Mouse (Mus musculus): ENCODE measurements at regions not wholly inside any gene's neighbourhood (a gene's known extent, or its start where the extent isn't known, plus 50 kb on each side); places are given as distances from the start of the nearest gene placed in this dataset.

- 54% methylated on average over 6 of the region's 6 CpGs for WGBS
- TF ChIP-seq POLR2A (IDR thresholded peaks at IDR 0.05; ENCODE audit: low read depth, low read length) (no peak), CTCF (IDR thresholded peaks at IDR 0.05; ENCODE audit: extremely low read depth, insufficient read length, insufficient replicate concordance, low read depth, low read length) (no peak)
- no peak overlapping the region for H3K27ac ChIP-seq (ENCODE audit: insufficient read depth, low read depth, low read length)
- H3K4me1 ChIP-seq (ENCODE audit: control insufficient read depth, insufficient read depth, insufficient read length, low read length), result no peaks in the 10 kb centered on the region
- H3K27me3 ChIP-seq (ENCODE audit: control insufficient read depth, insufficient read depth, low read length), result no peaks in the 10 kb centered on the region
- H3K36me3 ChIP-seq (ENCODE audit: control insufficient read depth, insufficient read depth, low read length), result no peaks in the 10 kb centered on the region
- H3K4me3 ChIP-seq (ENCODE audit: low read depth, low read length), result no peak overlapping the region
Observed at GRCm38 (mm10) chr1:83697422-83697821, 289.4 kb upstream of the Sphkap start.

GRCm38 (mm10) chr1:83685221-83685620 lies 277.2 kb upstream of the Sphkap start:
- no peaks in the 10 kb centered on the region for H3K36me3 ChIP-seq (ENCODE audit: control insufficient read depth, insufficient read depth, low read length)
- H3K27ac ChIP-seq (ENCODE audit: insufficient read depth, low read depth, low read length), result no peak overlapping the region
- TF ChIP-seq CTCF (IDR thresholded peaks at IDR 0.05; ENCODE audit: extremely low read depth, insufficient read length, insufficient replicate concordance, low read depth, low read length), result no peak
- TF ChIP-seq POLR2A (IDR thresholded peaks at IDR 0.05; ENCODE audit: low read depth, low read length), result no peak
- WGBS, result 70% methylated on average over 3 of the region's 3 CpGs
- no peaks in the 10 kb centered on the region for H3K4me1 ChIP-seq (ENCODE audit: control insufficient read depth, insufficient read depth, insufficient read length, low read length)
- no peaks in the 10 kb centered on the region for H3K27me3 ChIP-seq (ENCODE audit: control insufficient read depth, insufficient read depth, low read length)
- H3K4me3 ChIP-seq (ENCODE audit: low read depth, low read length), result no peak overlapping the region

- 83% methylated on average over 2 of the region's 2 CpGs for WGBS
- Histone ChIP-seq H3K27me3 (ENCODE audit: control insufficient read depth, insufficient read depth, low read length) (no peaks in the 10 kb centered on the region), H3K27ac (ENCODE audit: insufficient read depth, low read depth, low read length) (no peak overlapping the region), H3K4me1 (ENCODE audit: control insufficient read depth, insufficient read depth, insufficient read length, low read length) (no peaks in the 10 kb centered on the region), H3K36me3 (ENCODE audit: control insufficient read depth, insufficient read depth, low read length) (no peaks in the 10 kb centered on the region), H3K4me3 (ENCODE audit: low read depth, low read length) (no peak overlapping the region)
- TF ChIP-seq POLR2A (IDR thresholded peaks at IDR 0.05; ENCODE audit: low read depth, low read length), result no peak
- TF ChIP-seq CTCF (IDR thresholded peaks at IDR 0.05; ENCODE audit: extremely low read depth, insufficient read length, insufficient replicate concordance, low read depth, low read length), result no peak
Observed at GRCm38 (mm10) chr1:83665326-83665725, 257.3 kb upstream of the Sphkap start.

GRCm38 (mm10) chr1:83661808-83662802 lies 254.1 kb upstream of the Sphkap start:
- Histone ChIP-seq H3K27ac (ENCODE audit: insufficient read depth, low read depth, low read length) (no peak overlapping the region), H3K4me3 (ENCODE audit: low read depth, low read length) (no peak overlapping the region), H3K4me1 (ENCODE audit: control insufficient read depth, insufficient read depth, insufficient read length, low read length) (no peaks in the 10 kb centered on the region), H3K36me3 (ENCODE audit: control insufficient read depth, insufficient read depth, low read length) (no peaks in the 10 kb centered on the region), H3K27me3 (ENCODE audit: control insufficient read depth, insufficient read depth, low read length) (no peaks in the 10 kb centered on the region)
- WGBS, result 91% methylated on average over 3 of the region's 3 CpGs
- no peak for TF ChIP-seq POLR2A (IDR thresholded peaks at IDR 0.05; ENCODE audit: low read depth, low read length)
- no peak for TF ChIP-seq CTCF (IDR thresholded peaks at IDR 0.05; ENCODE audit: extremely low read depth, insufficient read length, insufficient replicate concordance, low read depth, low read length)

- Histone ChIP-seq H3K27me3 (ENCODE audit: control insufficient read depth, insufficient read depth, low read length) (no peaks in the 10 kb centered on the region), H3K27ac (ENCODE audit: insufficient read depth, low read depth, low read length) (no peak overlapping the region), H3K4me1 (ENCODE audit: control insufficient read depth, insufficient read depth, insufficient read length, low read length) (no peaks in the 10 kb centered on the region), H3K4me3 (ENCODE audit: low read depth, low read length) (no peak overlapping the region), H3K36me3 (ENCODE audit: control insufficient read depth, insufficient read depth, low read length) (no peaks in the 10 kb centered on the region)
- TF ChIP-seq CTCF (IDR thresholded peaks at IDR 0.05; ENCODE audit: extremely low read depth, insufficient read length, insufficient replicate concordance, low read depth, low read length) (no peak), POLR2A (IDR thresholded peaks at IDR 0.05; ENCODE audit: low read depth, low read length) (no peak)
- WGBS, result 85% methylated on average over 2 of the region's 2 CpGs
Observed at GRCm38 (mm10) chr1:83653661-83654060, 245.7 kb upstream of the Sphkap start.

GRCm38 (mm10) chr1:83645606-83646005 lies 237.6 kb upstream of the Sphkap start:
- no peaks in the 10 kb centered on the region for H3K36me3 ChIP-seq (ENCODE audit: control insufficient read depth, insufficient read depth, low read length)
- TF ChIP-seq CTCF (IDR thresholded peaks at IDR 0.05; ENCODE audit: extremely low read depth, insufficient read length, insufficient replicate concordance, low read depth, low read length) (no peak), POLR2A (IDR thresholded peaks at IDR 0.05; ENCODE audit: low read depth, low read length) (no peak)
- H3K27me3 ChIP-seq (ENCODE audit: control insufficient read depth, insufficient read depth, low read length), result no peaks in the 10 kb centered on the region
- no peak overlapping the region for H3K4me3 ChIP-seq (ENCODE audit: low read depth, low read length)
- WGBS, result 76% methylated on average over 1 of the region's 1 CpGs
- H3K27ac ChIP-seq (ENCODE audit: insufficient read depth, low read depth, low read length), result no peak overlapping the region
- no peaks in the 10 kb centered on the region for H3K4me1 ChIP-seq (ENCODE audit: control insufficient read depth, insufficient read depth, insufficient read length, low read length)

GRCm38 (mm10) chr1:83642656-83643055 lies 234.7 kb upstream of the Sphkap start:
- no peak overlapping the region for H3K4me3 ChIP-seq (ENCODE audit: low read depth, low read length)
- no peak for TF ChIP-seq CTCF (IDR thresholded peaks at IDR 0.05; ENCODE audit: extremely low read depth, insufficient read length, insufficient replicate concordance, low read depth, low read length)
- no peak overlapping the region for H3K27ac ChIP-seq (ENCODE audit: insufficient read depth, low read depth, low read length)
- H3K36me3 ChIP-seq (ENCODE audit: control insufficient read depth, insufficient read depth, low read length), result no peaks in the 10 kb centered on the region
- no peaks in the 10 kb centered on the region for H3K4me1 ChIP-seq (ENCODE audit: control insufficient read depth, insufficient read depth, insufficient read length, low read length)
- no peaks in the 10 kb centered on the region for H3K27me3 ChIP-seq (ENCODE audit: control insufficient read depth, insufficient read depth, low read length)

Measured in small intestine, adult 2 months (tissue).